Mouse (Mus musculus) neural tube, embryonic 13.5 days (tissue): ENCODE measurements around the gene Col15a1. TPM values are rescaled to one million over a fixed set of nuclear protein-coding genes. Genes with fewer than 3 reads are reported as not detected.

Experiments
- ATAC-seq: fragments of 200-750 bp; cut with Nextera tagmentation; 2 replicates; pipeline ENCODE4 v1.8.0; 2017; ENCODE audit warnings: low read depth, mild to moderate bottlenecking, moderate TSS enrichment, moderate library complexity
- H3K27ac ChIP-seq: fragments of 300-500 bp; sonication (generic); replicated peaks from 2 replicates; pipeline ENCODE4 v1.5.1; 2015; ENCODE audit warnings: moderate library complexity, mild to moderate bottlenecking, inconsistent platforms
- H3K27me3 ChIP-seq: fragments of 300-500 bp; sonication (generic); 2 replicates; pipeline ENCODE4 v1.6.1; 2015; ENCODE audit warnings: mild to moderate bottlenecking, inconsistent platforms
- H3K36me3 ChIP-seq: fragments of 300-500 bp; sonication (generic); 2 replicates; pipeline ENCODE4 v1.6.1; 2015; ENCODE audit warnings: mild to moderate bottlenecking, inconsistent platforms
- H3K4me1 ChIP-seq: fragments of 300-500 bp; sonication (generic); replicated peaks from 2 replicates; pipeline ENCODE4 v1.6.1; 2015; ENCODE audit warnings: inconsistent platforms
- H3K4me2 ChIP-seq: fragments of 300-500 bp; sonication (generic); 2 replicates; pipeline ENCODE4 v1.6.1; 2015; ENCODE audit warnings: inconsistent platforms, mild to moderate bottlenecking, moderate library complexity
- H3K4me3 ChIP-seq: fragments of 300-500 bp; sonication (generic); 2 replicates; pipeline ENCODE4 v1.5.1; 2015; ENCODE audit warnings: mild to moderate bottlenecking, inconsistent platforms
- H3K9ac ChIP-seq: fragments of 300-500 bp; sonication (generic); 2 replicates; pipeline ENCODE4 v1.6.1; 2015; ENCODE audit warnings: moderate library complexity, mild to moderate bottlenecking, inconsistent platforms
- H3K9me3 ChIP-seq: fragments of 300-500 bp; sonication (generic); 2 replicates; pipeline ENCODE4 v1.6.1; 2016; ENCODE audit warnings: inconsistent platforms
- WGBS: fragments of 180-500 bp; shearing (Covaris S2); methylation state at CpG from one replicate; pipeline ENCODE4 v1.1.7; 2015; 5-methylcytosine and 5-hydroxymethylcytosine counted together
- polyA plus RNA-seq: library from polyadenylated mRNA; unstranded; fragments of >200 nt; fragmentation: Nextera tagmentation; extraction: Ambion mirVana; gene quantifications from 2 replicates; pipeline ENCODE4 v1.2.1, GENCODE M21; 2015

Gene Col15a1
- polyA plus RNA-seq, 1 experiment from 2014 or later: 5.2 TPM

GRCm38 (mm10) chr4:47251069-47251468 is 43.1 kb downstream of the Col15a1 start:
- Histone ChIP-seq H3K4me1 (no peaks in the 10 kb centered on the region), H3K36me3 (no peaks in the 10 kb centered on the region), H3K9ac (no peak overlapping the region), H3K4me2 (no peak overlapping the region), H3K9me3 (no peaks in the 10 kb centered on the region), H3K4me3 (no peak overlapping the region), H3K27me3 (no peaks in the 10 kb centered on the region), H3K27ac (no peak overlapping the region)
- 49% methylated on average over 5 of the region's 5 CpGs for WGBS
- no peak for ATAC-seq

GRCm38 (mm10) chr4:47251693-47252435 is 43.9 kb downstream of the Col15a1 start:
- WGBS: 86% methylated on average over 11 of the region's 11 CpGs
- no peak for ATAC-seq
- H3K4me3 ChIP-seq: no peak overlapping the region

GRCm38 (mm10) chr4:47252627-47253026 is 44.7 kb downstream of the Col15a1 start:
- H3K4me1 ChIP-seq: no peaks in the 10 kb centered on the region
- H3K27ac ChIP-seq: no peak overlapping the region
- no peak overlapping the region for H3K9ac ChIP-seq
- ATAC-seq: no peak
- no peak overlapping the region for H3K4me2 ChIP-seq
- 93% methylated on average over 3 of the region's 3 CpGs for WGBS
- no peak overlapping the region for H3K4me3 ChIP-seq
- H3K36me3 ChIP-seq: no peaks in the 10 kb centered on the region
- no peaks in the 10 kb centered on the region for H3K27me3 ChIP-seq
- H3K9me3 ChIP-seq: no peaks in the 10 kb centered on the region

More at GRCm38 (mm10) chr4:47251693-47252435, 43.9 kb downstream of the Col15a1 start:
- Histone ChIP-seq H3K4me1 (no peaks in the 10 kb centered on the region), H3K9me3 (no peaks in the 10 kb centered on the region), H3K27me3 (no peaks in the 10 kb centered on the region), H3K9ac (no peak overlapping the region), H3K36me3 (no peaks in the 10 kb centered on the region), H3K27ac (no peak overlapping the region), H3K4me2 (no peak overlapping the region)

GRCm38 (mm10) chr4:47255641-47256040 is 47.7 kb downstream of the Col15a1 start:
- Histone ChIP-seq H3K36me3 (no peaks in the 10 kb centered on the region), H3K4me3 (no peak overlapping the region), H3K4me2 (no peak overlapping the region), H3K27ac (no peak overlapping the region), H3K27me3 (no peaks in the 10 kb centered on the region), H3K9ac (no peak overlapping the region), H3K9me3 (no peaks in the 10 kb centered on the region), H3K4me1 (no peaks in the 10 kb centered on the region)
- WGBS: 44% methylated on average over 4 of the region's 4 CpGs
- no peak for ATAC-seq

GRCm38 (mm10) chr4:47258201-47258600 is 50.2 kb downstream of the Col15a1 start:
- H3K9ac ChIP-seq: no peak overlapping the region
- no peak overlapping the region for H3K27ac ChIP-seq
- WGBS: 75% methylated on average over 3 of the region's 3 CpGs
- no peaks in the 10 kb centered on the region for H3K36me3 ChIP-seq
- H3K4me3 ChIP-seq: no peak overlapping the region
- no peak for ATAC-seq
- no peak overlapping the region for H3K4me2 ChIP-seq
- H3K9me3 ChIP-seq: no peaks in the 10 kb centered on the region
- H3K27me3 ChIP-seq: no peaks in the 10 kb centered on the region
- H3K4me1 ChIP-seq: no peaks in the 10 kb centered on the region

GRCm38 (mm10) chr4:47261049-47261448 is 53.1 kb downstream of the Col15a1 start:
- H3K4me2 ChIP-seq: no peak overlapping the region
- ATAC-seq: no peak
- WGBS: 83% methylated on average over 6 of the region's 6 CpGs
- H3K4me1 ChIP-seq: no peaks in the 10 kb centered on the region
- no peaks in the 10 kb centered on the region for H3K36me3 ChIP-seq
- no peaks in the 10 kb centered on the region for H3K27me3 ChIP-seq
- H3K4me3 ChIP-seq: no peak overlapping the region
- H3K9ac ChIP-seq: no peak overlapping the region
- no peak overlapping the region for H3K27ac ChIP-seq
- H3K9me3 ChIP-seq: no peaks in the 10 kb centered on the region

GRCm38 (mm10) chr4:47261919-47262318 is 54.0 kb downstream of the Col15a1 start:
- no peak overlapping the region for H3K9ac ChIP-seq
- H3K9me3 ChIP-seq: no peaks in the 10 kb centered on the region
- H3K27me3 ChIP-seq: no peaks in the 10 kb centered on the region
- H3K4me1 ChIP-seq: no peaks in the 10 kb centered on the region
- no peak overlapping the region for H3K4me2 ChIP-seq
- no peak overlapping the region for H3K4me3 ChIP-seq
- no peaks in the 10 kb centered on the region for H3K36me3 ChIP-seq
- H3K27ac ChIP-seq: no peak overlapping the region
- ATAC-seq: no peak
- 85% methylated on average over 5 of the region's 5 CpGs for WGBS

- Histone ChIP-seq H3K4me3 (no peak overlapping the region), H3K4me1 (peaks cover 4% of the 10 kb centered on the region; the same call in 1 of the 2 replicates), H3K4me2 (no peak overlapping the region), H3K27me3 (no peaks in the 10 kb centered on the region), H3K27ac (no peak overlapping the region), H3K36me3 (no peaks in the 10 kb centered on the region), H3K9me3 (no peaks in the 10 kb centered on the region), H3K9ac (no peak overlapping the region)
- 81% methylated on average over 5 of the region's 5 CpGs for WGBS
- no peak for ATAC-seq
These were observed 57.6 kb downstream of the Col15a1 start for GRCm38 (mm10) chr4:47265555-47265954.

GRCm38 (mm10) chr4:47272452-47273130 is 64.6 kb downstream of the Col15a1 start:
- H3K4me2 ChIP-seq: no peak overlapping the region
- ATAC-seq: no peak
- no peaks in the 10 kb centered on the region; the same call in 1 of the 2 replicates for H3K27me3 ChIP-seq
- H3K36me3 ChIP-seq: no peaks in the 10 kb centered on the region
- no peak overlapping the region for H3K4me3 ChIP-seq
- peaks cover 4% of the 10 kb centered on the region for H3K4me1 ChIP-seq
- H3K9ac ChIP-seq: no peak overlapping the region
- H3K9me3 ChIP-seq: no peaks in the 10 kb centered on the region
- H3K27ac ChIP-seq: no peak overlapping the region
- WGBS: 74% methylated on average over 9 of the region's 9 CpGs

- Histone ChIP-seq H3K9ac (no peak overlapping the region), H3K4me3 (no peak overlapping the region), H3K27me3 (no peaks in the 10 kb centered on the region; the same call in 1 of the 2 replicates), H3K9me3 (no peaks in the 10 kb centered on the region), H3K4me1 (peaks cover 9% of the 10 kb centered on the region), H3K36me3 (no peaks in the 10 kb centered on the region), H3K27ac (no peak overlapping the region), H3K4me2 (no peak overlapping the region)
- 90% methylated on average over 8 of the region's 8 CpGs for WGBS
- no peak for ATAC-seq
These were observed 65.8 kb downstream of the Col15a1 start for GRCm38 (mm10) chr4:47273795-47274194.

- no peaks in the 10 kb centered on the region; the same call in 1 of the 2 replicates for H3K27me3 ChIP-seq
These were observed 67.0 kb downstream of the Col15a1 start for GRCm38 (mm10) chr4:47274911-47275310.

GRCm38 (mm10) chr4:47278397-47278796 is 70.4 kb downstream of the Col15a1 start:
- whole genome bisulfite sequencing: 94% methylated on average over 6 of the region's 6 CpGs
- peaks cover 15% of the 10 kb centered on the region for H3K4me1 ChIP-seq
- H3K36me3 ChIP-seq: no peaks in the 10 kb centered on the region
- H3K9ac ChIP-seq: no peak overlapping the region
- H3K4me2 ChIP-seq: no peak overlapping the region
- no peak for ATAC-seq
- peak overlapping the region; percentile 73 for H3K27ac ChIP-seq
- no peaks in the 10 kb centered on the region; the same call in 1 of the 2 replicates for H3K27me3 ChIP-seq
- no peak overlapping the region for H3K4me3 ChIP-seq
- no peaks in the 10 kb centered on the region for H3K9me3 ChIP-seq

More at GRCm38 (mm10) chr4:47274911-47275310, 67.0 kb downstream of the Col15a1 start:
- Histone ChIP-seq H3K4me3 (no peak overlapping the region), H3K27ac (no peak overlapping the region), H3K4me2 (no peak overlapping the region), H3K36me3 (no peaks in the 10 kb centered on the region), H3K4me1 (peaks cover 18% of the 10 kb centered on the region), H3K9ac (no peak overlapping the region), H3K9me3 (no peaks in the 10 kb centered on the region)
- no peak for ATAC-seq
- WGBS: 97% methylated on average over 2 of the region's 2 CpGs
